Mouse (Mus musculus): ENCODE data around the gene Swap70. TPM values are rescaled to one million over a fixed set of nuclear protein-coding genes. Genes with fewer than 3 reads are reported as not detected.

Gene Swap70
- polyA plus RNA-seq (2012; rRNA removed), result 5.5 and 6.1 TPM in 2 replicates

GRCm38 (mm10) chr7:110221586-110222481 lies at the start of gene Swap70:
Swap70 (plus strand) TSS chr7:110221711.

Other genes with a start within 250 kb of the Swap70 start
- gene Tmem41b, start 234.8 kb upstream of the Swap70 start, polyA plus RNA-seq (2012; rRNA removed), result 14.6 and 16.4 TPM in 2 replicates
- 25.3 and 27.9 TPM in 2 replicates for gene Ipo7, start 203.4 kb upstream of the Swap70 start, polyA plus RNA-seq (2012; rRNA removed)
- 8.0 and 8.3 TPM in 2 replicates for gene Zfp143, start 160.5 kb upstream of the Swap70 start, polyA plus RNA-seq (2012; rRNA removed)
- gene Wee1, start 99.7 kb upstream of the Swap70 start, polyA plus RNA-seq (2012; rRNA removed), result 8.7 and 10.2 TPM in 2 replicates

Data from liver, embryonic 14 days (tissue).